Mouse (Mus musculus) right cerebral cortex, adult 2 months (tissue): ENCODE measurements around the gene Srsf6.
"Not testable (repeated sequence)": the region's sequence is repeated elsewhere in the genome, so short reads cannot be mapped to it uniquely, and the experiment has no call there.

ENCODE experiments used
- DNase-seq, 2 experiments: peaks; one replicate each; pipeline ENCODE4 v3.0.0; 2021 to 2022; ENCODE audit warnings: low spot score in 2 of 2

The Srsf6 gene

DNA sequence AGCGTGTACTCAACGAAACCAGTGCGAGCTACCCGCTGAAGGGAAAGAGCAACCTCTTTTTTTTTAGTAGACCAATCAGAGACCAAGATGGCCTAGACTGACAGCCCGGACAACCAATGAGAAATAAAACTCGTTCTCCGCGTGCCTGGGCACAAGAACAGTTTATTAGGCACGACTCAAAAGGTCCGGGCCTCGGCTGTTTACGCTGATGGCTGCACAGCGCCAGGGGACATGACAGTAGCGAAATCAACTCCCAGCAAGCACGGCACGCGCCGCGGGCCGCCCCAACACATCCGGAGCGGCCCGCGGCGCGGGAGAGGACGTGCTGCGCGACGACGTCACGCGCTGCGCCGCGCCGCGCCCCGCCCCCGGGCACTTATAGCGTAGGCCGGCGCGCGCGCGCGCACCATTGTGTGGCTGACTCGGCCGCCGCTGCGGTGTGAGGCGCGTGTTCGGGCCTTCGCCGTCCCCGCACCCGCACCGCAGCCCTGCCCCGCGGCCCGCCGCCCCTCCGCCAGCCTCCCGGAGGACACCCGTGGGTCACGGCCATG lies at the start of gene Srsf6:
Srsf6 (plus strand) TSS at position 406 of the 551 bp plus-strand sequence.
- peak; percentile 89 to 93 for DNase-seq

GRCm38 (mm10) chr2:162884101-162884500 lies 47.2 kb upstream of the Srsf6 start:
- DNase-seq = peak in 1 of 2 experiments; percentile 15

GRCm38 (mm10) chr2:162887121-162887520 lies 44.2 kb upstream of the Srsf6 start:
- no peak for DNase-seq

GRCm38 (mm10) chr2:162888677-162889076 lies 42.7 kb upstream of the Srsf6 start:
- peak; percentile 35 to 52 for DNase-seq

- DNase-seq = peak; percentile 26 to 35
These were observed 42.1 kb upstream of the Srsf6 start for GRCm38 (mm10) chr2:162889191-162889590.

DNA sequence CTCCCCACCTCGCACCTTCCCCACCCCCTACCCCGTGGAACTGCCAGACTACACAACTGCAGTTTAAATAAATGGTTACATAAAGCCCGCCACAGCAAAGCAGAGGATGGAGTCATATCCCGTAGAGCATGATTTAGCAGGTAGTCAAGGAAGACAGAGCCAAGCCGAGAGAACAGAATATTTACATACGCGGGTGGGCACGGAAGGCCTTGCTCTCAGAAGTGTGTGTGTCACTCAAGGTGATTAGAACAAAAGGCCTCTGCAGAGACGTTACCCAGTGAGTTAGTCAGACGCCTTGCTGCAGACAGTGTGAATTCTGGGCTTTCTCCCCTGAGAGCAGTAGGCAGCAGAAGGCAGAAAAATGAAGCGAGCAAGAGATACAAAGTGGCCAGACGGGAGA lies 41.6 kb upstream of the Srsf6 start:
- DNase-seq = peak; percentile 18 to 29

- DNase-seq = not testable (repeated sequence)
These were observed 38.3 kb upstream of the Srsf6 start for GRCm38 (mm10) chr2:162892979-162893378.

GRCm38 (mm10) chr2:162899256-162899655 lies 32.1 kb upstream of the Srsf6 start:
- not testable (repeated sequence) for DNase-seq

- no peak for DNase-seq
These were observed 31.3 kb upstream of the Srsf6 start for GRCm38 (mm10) chr2:162899880-162900589.

DNA sequence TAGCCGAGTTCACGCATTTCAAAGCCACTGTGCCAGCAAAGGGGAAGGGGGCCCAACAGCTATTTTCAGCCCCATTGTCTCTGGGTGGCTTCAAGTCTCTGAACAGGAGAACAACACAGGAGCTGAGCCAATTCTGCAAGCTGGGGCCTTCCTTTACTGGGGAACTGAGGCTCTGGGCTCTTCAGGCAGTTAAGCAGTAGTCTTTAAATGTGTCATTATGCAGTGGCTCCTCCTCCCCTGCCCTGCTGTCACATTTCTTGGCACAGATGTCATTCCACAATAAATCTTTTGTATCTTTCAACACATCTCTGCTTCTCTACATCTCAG lies 30.8 kb upstream of the Srsf6 start:
- no peak for DNase-seq

GRCm38 (mm10) chr2:162905902-162906301 lies 25.4 kb upstream of the Srsf6 start:
- no peak for DNase-seq

GRCm38 (mm10) chr2:162908052-162908491 lies 23.3 kb upstream of the Srsf6 start:
- no peak for DNase-seq

DNA sequence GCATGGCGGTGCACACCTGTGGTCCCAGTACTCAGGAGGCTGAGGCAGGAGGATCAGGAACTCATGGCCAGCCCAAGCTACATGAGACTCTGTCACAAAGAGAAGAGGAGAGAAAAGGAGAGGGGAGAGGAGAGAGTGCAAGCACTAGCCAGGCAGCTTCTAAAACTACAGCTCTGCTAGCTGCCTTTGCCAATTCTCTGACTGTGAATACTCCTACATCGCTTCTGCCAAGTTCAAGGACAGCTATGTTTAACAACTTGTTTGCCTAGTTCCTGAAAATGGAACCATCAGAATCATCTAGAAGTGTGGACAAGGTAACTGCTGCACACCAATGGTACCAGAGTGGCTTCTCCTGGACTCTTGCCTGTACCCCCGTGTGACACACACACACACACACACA lies 17.3 kb upstream of the Srsf6 start:
- no peak for DNase-seq

DNA sequence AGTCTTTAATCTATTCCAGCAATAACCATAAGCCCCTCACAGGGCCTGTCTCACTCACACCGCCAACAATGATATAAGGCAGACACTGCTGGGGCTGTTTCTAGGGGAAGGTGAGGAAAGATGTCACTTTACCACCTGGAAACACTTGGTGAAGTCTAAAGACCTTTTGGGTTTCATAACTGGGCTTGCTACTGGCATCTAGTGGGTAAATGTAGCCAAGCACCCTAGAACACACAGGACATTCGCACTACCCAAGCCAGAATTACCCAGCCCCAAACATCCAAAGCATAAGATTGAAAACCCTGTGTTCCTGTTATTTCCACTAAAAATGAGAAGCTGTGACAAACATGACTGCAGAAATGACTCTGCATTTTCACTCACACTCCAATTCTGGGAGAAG lies 16.8 kb upstream of the Srsf6 start:
- peak; percentile 58 to 64 for DNase-seq

- DNase-seq = no peak
These were observed 11.4 kb upstream of the Srsf6 start for GRCm38 (mm10) chr2:162919926-162920325.

GRCm38 (mm10) chr2:162922183-162922582 lies 9.1 kb upstream of the Srsf6 start:
- peak; percentile 71 to 78 for DNase-seq

DNA sequence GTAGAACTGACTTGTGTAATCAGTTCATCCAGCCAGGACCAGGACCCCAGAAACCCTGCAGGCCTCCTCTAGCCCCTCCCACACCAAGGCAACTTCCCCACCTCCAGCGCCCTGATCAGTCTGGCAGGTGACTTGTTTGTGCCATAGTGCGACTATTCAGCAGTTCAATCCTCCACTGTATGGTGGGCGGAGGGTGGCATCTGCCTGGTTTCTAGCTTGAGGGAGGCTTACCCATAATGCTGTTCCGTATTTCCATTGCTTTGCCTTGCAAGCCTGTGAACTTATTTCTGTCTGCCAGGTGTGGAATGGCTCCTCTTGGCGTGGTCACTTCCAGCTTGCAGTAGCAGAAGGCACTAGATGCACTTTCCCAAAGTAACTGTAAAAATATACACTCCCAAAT lies 8.5 kb upstream of the Srsf6 start:
- DNase-seq = peak; percentile 56 to 59

- no peak for DNase-seq
These were observed 7.2 kb upstream of the Srsf6 start for GRCm38 (mm10) chr2:162924126-162924525.

GRCm38 (mm10) chr2:162927918-162928585 lies 3.3 kb upstream of the Srsf6 start:
- no peak for DNase-seq

DNA sequence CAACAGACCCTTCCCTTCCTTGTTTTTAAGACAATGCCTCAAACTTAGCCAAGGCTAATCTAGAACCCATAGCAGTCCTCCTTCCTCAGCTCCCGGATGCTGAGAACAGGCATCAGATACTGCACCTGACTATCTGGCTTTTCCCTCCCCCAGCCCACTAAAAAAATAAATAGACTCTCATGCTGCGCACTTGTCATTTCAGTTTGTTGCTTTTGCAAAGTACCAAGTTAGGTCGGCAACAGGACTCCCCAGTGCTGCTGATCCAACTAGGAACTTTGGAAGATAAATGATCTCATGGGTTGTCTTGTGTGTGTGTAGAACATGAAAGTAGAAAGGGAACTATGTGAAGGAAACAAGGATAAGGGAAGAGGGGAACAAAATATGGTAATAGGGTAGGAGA lies 1.6 kb upstream of the Srsf6 start:
- DNase-seq = no peak

DNA sequence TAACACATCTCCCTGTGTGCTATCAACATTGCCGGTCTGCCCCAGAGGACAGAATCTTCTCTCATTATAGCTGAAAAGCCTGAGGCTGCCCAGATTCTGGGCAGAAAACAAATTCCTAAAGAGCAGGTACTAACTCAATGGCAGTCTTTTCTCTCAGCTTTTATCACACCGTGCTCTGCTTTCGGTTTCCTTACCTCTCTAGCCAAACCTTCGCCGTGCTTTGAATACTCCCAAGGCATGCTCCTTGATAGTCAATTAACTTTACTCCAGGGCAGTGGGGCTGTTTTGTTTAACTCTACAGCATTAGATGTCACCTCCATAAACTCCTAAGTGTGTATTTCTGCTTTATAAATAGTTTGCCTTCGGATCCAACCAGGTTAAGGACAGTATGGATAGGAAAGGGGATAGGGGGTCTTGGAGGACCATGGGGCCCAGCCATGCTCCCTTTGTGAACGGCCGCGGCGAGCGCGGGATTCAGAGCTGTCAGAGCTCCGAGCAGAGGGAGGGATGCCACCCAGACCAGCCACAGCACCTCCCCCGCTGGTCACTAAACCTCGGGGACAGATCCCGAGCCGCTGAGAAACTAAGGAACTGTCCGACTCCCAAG lies 709 bp upstream of the Srsf6 start:
- DNase-seq = no peak
